Mouse (Mus musculus) neutrophil, adult 5-6 weeks (primary cell): Measurements from ENCODE around the gene 2010111I01Rik. TPM values are rescaled to one million over a fixed set of nuclear protein-coding genes. Genes with fewer than 3 reads are reported as not detected.

Experiments used
- ATAC-seq: fragments of 151-379, 151-347 bp; 2 replicates; pipeline ENCODE4 v1.8.0; 2017; ENCODE audit warnings: mild to moderate bottlenecking, moderate TSS enrichment; ENCODE audit not compliant: insufficient number of reproducible peaks, poor library complexity, low FRiP score, severe bottlenecking; ENCODE audit errors: extremely low read depth
- total RNA-seq: library from RNA; stranded (forward); fragments of 200-1000 nt; gene quantifications from 2 replicates; pipeline ENCODE4 v1.2.3, GENCODE M21; 2017

The 2010111I01Rik gene
- total RNA-seq, 1 experiment from 2014 or later: 44.1 TPM

GRCm38 (mm10) chr13:63373460-63374166, 408.9 kb downstream of the 2010111I01Rik start:
- ATAC-seq: no peak

Other genes starting within 250 kb of the 2010111I01Rik start
- gene Platr25, start 204.2 kb upstream of the 2010111I01Rik start, total RNA-seq: 17.7 and 24.3 TPM in 2 replicates
- gene Gm5141, start 179.1 kb upstream of the 2010111I01Rik start, total RNA-seq: 3.7 and 4.4 TPM in 2 replicates
- not detected in 2 replicates for gene Fbp2, start 106.5 kb upstream of the 2010111I01Rik start, total RNA-seq
- not detected in 2 replicates for gene Fbp1, start 76.6 kb upstream of the 2010111I01Rik start, total RNA-seq